Mouse (Mus musculus): ENCODE data around the gene Mast4. TPM values are rescaled to one million over a fixed set of nuclear protein-coding genes. Genes with fewer than 3 reads are reported as not detected.

Mast4 gene
- polyA plus RNA-seq, 1 experiment from 2014 or later: 19.5 TPM

DNA sequence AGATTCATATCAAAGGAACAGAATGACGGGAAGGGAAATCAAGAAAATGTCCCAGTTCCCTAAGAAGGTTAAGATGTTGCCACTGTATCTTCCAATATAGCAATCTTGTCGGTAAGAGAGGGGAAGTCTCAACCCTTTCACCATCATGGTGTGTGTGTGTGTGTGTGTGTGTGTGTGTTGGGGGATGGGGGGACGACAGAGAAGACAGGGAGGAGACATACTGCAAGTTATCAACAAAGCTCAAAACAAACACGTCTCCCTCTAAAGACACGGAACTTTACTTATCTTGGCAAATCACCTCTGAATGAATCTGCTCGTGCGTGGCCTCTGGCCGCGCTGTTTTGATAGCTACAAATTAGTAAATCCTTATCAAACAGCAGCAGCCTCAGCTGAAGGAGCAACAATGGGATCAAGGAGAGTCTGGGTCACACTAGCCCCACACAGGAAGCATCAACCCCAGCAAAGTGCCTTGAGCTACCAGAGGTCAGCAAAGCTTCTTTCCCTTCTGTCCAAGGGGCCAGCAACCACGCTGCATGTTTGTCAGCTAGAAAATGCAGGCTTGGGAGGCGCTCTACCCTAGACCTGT lies 113.7 kb downstream of the Mast4 start:
- H3K4me1 ChIP-seq (ENCODE audit: control insufficient read depth, insufficient read depth, low read length): no peaks in the 10 kb centered on the region
- no peaks in the 10 kb centered on the region for H3K36me3 ChIP-seq (ENCODE audit: control insufficient read depth, insufficient read depth, low read length)
- H3K27ac ChIP-seq (ENCODE audit: low read depth, low read length): no peak overlapping the region
- ATAC-seq (ENCODE audit: insufficient read depth, low FRiP score, low TSS enrichment): no peak
- DNase-seq (ENCODE audit: low spot score): no peak
- no peaks in the 10 kb centered on the region for H3K9me3 ChIP-seq (ENCODE audit: control insufficient read depth, low read length)
- no peak overlapping the region for H3K4me3 ChIP-seq (ENCODE audit: low read depth, low read length)
- H3K9ac ChIP-seq (ENCODE audit: low read length): no peak overlapping the region
- H3K4me2 ChIP-seq (ENCODE audit: low read depth): no peak overlapping the region
- H3K27me3 ChIP-seq (ENCODE audit: control insufficient read depth, insufficient read depth, low read length): no peaks in the 10 kb centered on the region
- WGBS: 81% methylated on average over 11 of the region's 11 CpGs

DNA sequence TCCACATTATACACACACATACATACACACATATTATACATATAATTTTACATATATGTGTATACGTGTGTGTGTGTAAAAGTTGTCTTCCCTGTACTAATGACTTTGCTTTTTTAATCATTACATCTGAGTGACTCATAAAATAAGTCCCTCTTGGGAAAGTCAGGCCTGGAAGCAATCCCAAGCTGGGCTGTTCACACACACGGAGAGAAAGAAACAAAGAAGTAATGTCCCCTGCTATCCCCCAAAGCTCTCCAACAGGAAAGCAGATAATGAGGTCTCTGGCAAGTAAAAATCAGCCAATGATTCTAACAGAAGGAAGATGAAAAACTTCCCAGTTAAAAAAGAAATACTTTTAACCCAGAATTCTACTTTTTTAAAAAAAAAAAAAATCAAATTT lies 114.3 kb downstream of the Mast4 start:
- Histone ChIP-seq H3K4me2 (ENCODE audit: low read depth) (no peak overlapping the region), H3K9ac (ENCODE audit: low read length) (no peak overlapping the region), H3K4me1 (ENCODE audit: control insufficient read depth, insufficient read depth, low read length) (no peaks in the 10 kb centered on the region), H3K9me3 (ENCODE audit: control insufficient read depth, low read length) (no peaks in the 10 kb centered on the region), H3K27me3 (ENCODE audit: control insufficient read depth, insufficient read depth, low read length) (no peaks in the 10 kb centered on the region), H3K36me3 (ENCODE audit: control insufficient read depth, insufficient read depth, low read length) (no peaks in the 10 kb centered on the region), H3K4me3 (ENCODE audit: low read depth, low read length) (no peak overlapping the region), H3K27ac (ENCODE audit: low read depth, low read length) (no peak overlapping the region)
- 55% methylated on average over 2 of the region's 2 CpGs for WGBS
- DNase-seq (ENCODE audit: low spot score): no peak
- no peak for ATAC-seq (ENCODE audit: insufficient read depth, low FRiP score, low TSS enrichment)

DNA sequence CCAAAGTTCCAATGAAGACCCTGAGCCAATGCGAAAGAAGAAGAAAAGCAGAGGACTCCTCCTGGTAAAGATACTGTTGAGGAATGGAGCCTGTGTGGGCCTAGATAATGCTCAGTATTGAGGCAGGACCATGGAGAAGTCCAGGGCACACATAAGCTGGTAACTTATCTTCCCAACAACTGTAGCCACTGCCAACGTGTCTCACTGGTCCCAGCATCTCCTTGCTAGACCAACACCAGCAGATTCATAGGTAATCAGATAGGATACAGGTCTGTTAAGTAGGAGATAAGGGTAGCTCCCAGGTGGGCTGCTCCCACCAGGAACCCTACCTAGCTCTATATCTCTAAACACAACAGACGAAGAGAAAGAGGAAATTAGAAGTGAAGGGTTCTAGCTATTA lies 116.8 kb downstream of the Mast4 start:
- no peaks in the 10 kb centered on the region for H3K27me3 ChIP-seq (ENCODE audit: control insufficient read depth, insufficient read depth, low read length)
- H3K4me3 ChIP-seq (ENCODE audit: low read depth, low read length): no peak overlapping the region
- H3K4me2 ChIP-seq (ENCODE audit: low read depth): no peak overlapping the region
- 82% methylated on average over 3 of the region's 3 CpGs for WGBS
- no peak for ATAC-seq (ENCODE audit: insufficient read depth, low FRiP score, low TSS enrichment)
- H3K9ac ChIP-seq (ENCODE audit: low read length): no peak overlapping the region
- no peaks in the 10 kb centered on the region for H3K9me3 ChIP-seq (ENCODE audit: control insufficient read depth, low read length)
- no peak overlapping the region for H3K27ac ChIP-seq (ENCODE audit: low read depth, low read length)
- no peak for DNase-seq (ENCODE audit: low spot score)
- no peaks in the 10 kb centered on the region for H3K36me3 ChIP-seq (ENCODE audit: control insufficient read depth, insufficient read depth, low read length)
- no peaks in the 10 kb centered on the region for H3K4me1 ChIP-seq (ENCODE audit: control insufficient read depth, insufficient read depth, low read length)

DNA sequence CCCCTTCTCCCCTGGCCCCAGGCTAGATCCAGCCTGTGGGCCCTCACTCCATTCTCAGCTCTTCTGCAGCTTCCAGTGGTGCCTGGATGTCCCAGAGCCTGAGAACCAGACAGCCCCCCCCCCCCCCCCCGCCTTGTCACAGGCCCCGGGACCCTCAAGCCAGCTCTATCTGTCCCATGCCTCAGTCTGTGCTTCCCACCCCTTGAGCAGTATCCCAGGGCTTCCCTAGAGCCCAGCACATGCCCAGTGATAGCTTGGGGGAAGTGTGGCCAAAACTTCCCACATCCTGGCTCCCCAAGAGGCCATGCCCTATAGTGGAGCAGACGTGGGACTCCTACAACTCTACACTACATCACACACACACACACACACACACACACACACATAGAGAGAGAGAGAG lies 119.8 kb downstream of the Mast4 start:
- H3K27ac ChIP-seq (ENCODE audit: low read depth, low read length): no peak overlapping the region

DNA sequence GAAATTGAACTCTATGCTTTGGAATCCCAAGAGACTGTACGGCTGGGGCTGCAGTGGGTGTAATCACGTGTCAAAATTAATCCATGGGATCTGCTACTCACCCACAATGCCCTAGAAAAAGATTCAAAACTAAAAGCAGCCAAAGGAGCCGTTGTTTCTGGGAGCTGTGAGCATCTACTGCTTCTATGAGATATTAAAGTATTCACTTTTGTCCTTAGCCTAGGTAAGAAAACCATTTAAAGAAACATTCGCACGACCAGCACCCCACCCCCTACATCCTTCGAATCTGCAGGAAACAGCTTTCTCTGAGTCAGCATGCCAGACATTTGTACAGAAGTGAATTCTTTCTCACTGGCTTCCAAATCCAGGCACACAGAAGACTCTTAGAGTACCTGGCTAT lies 122.3 kb downstream of the Mast4 start:
- Histone ChIP-seq H3K9me3 (ENCODE audit: control insufficient read depth, low read length) (no peaks in the 10 kb centered on the region), H3K4me2 (ENCODE audit: low read depth) (no peak overlapping the region), H3K4me3 (ENCODE audit: low read depth, low read length) (no peak overlapping the region), H3K9ac (ENCODE audit: low read length) (no peak overlapping the region), H3K36me3 (ENCODE audit: control insufficient read depth, insufficient read depth, low read length) (no peaks in the 10 kb centered on the region), H3K4me1 (ENCODE audit: control insufficient read depth, insufficient read depth, low read length) (no peaks in the 10 kb centered on the region), H3K27me3 (ENCODE audit: control insufficient read depth, insufficient read depth, low read length) (no peaks in the 10 kb centered on the region), H3K27ac (ENCODE audit: low read depth, low read length) (no peak overlapping the region)
- DNase-seq (ENCODE audit: low spot score) (no peak), ATAC-seq (ENCODE audit: insufficient read depth, low FRiP score, low TSS enrichment) (no peak)
- 77% methylated on average over 6 of the region's 6 CpGs for WGBS

More for the DNA sequence above, 119.8 kb downstream of the Mast4 start:
- Histone ChIP-seq H3K4me1 (ENCODE audit: control insufficient read depth, insufficient read depth, low read length) (no peaks in the 10 kb centered on the region), H3K4me2 (ENCODE audit: low read depth) (no peak overlapping the region), H3K9ac (ENCODE audit: low read length) (no peak overlapping the region), H3K36me3 (ENCODE audit: control insufficient read depth, insufficient read depth, low read length) (no peaks in the 10 kb centered on the region), H3K4me3 (ENCODE audit: low read depth, low read length) (no peak overlapping the region), H3K9me3 (ENCODE audit: control insufficient read depth, low read length) (no peaks in the 10 kb centered on the region), H3K27me3 (ENCODE audit: control insufficient read depth, insufficient read depth, low read length) (no peaks in the 10 kb centered on the region)
- DNase-seq (ENCODE audit: low spot score) (no peak), ATAC-seq (ENCODE audit: insufficient read depth, low FRiP score, low TSS enrichment) (no peak)
- 86% methylated on average over 3 of the region's 3 CpGs for WGBS

DNA sequence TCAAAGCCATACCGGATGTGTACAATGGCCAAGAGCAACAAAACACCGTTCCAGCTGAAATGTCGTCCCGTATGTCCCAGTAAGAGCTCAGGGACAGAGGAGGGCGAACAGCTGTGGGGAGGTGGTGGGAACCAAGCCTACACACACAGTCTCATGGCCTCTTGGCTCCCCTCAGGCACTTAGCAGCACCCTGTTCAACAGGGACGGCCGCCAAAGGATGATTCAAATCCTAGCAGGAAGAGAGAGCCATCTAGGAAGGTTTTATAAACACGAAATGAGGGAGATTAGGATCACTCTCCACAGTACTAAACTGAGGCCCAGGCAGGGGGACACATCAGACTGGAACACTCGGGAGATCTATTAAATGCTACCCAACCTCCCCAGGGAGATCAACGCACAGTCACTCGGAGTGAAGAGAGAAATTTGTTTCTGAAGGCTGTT lies 122.8 kb downstream of the Mast4 start:
- no peak overlapping the region for H3K27ac ChIP-seq (ENCODE audit: low read depth, low read length)
- no peak overlapping the region for H3K4me3 ChIP-seq (ENCODE audit: low read depth, low read length)
- H3K9me3 ChIP-seq (ENCODE audit: control insufficient read depth, low read length): no peaks in the 10 kb centered on the region
- no peak for DNase-seq (ENCODE audit: low spot score)
- 75% methylated on average over 11 of the region's 11 CpGs for WGBS
- no peaks in the 10 kb centered on the region for H3K4me1 ChIP-seq (ENCODE audit: control insufficient read depth, insufficient read depth, low read length)
- no peak overlapping the region for H3K4me2 ChIP-seq (ENCODE audit: low read depth)
- H3K36me3 ChIP-seq (ENCODE audit: control insufficient read depth, insufficient read depth, low read length): no peaks in the 10 kb centered on the region
- no peak for ATAC-seq (ENCODE audit: insufficient read depth, low FRiP score, low TSS enrichment)
- H3K27me3 ChIP-seq (ENCODE audit: control insufficient read depth, insufficient read depth, low read length): no peaks in the 10 kb centered on the region
- no peak overlapping the region for H3K9ac ChIP-seq (ENCODE audit: low read length)

DNA sequence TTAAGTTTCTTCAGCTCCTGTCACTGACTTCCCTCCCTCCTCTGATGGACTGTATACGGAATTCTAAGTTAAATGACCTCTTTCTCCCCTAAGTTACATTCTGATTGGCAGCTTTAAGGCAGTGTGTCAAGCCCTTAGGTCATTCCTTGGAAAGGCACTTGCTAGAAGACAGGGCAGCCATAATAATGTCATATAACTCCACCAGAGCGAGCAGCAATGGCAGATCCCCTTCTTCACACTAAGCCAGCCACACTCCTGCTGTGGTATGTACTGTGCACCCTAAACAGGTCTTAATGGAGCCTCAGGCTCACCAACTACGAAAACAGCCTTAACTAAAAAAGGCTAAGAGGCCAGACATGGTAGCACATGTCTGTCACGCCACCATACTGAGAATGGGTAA lies 123.6 kb downstream of the Mast4 start:
- Histone ChIP-seq H3K4me3 (ENCODE audit: low read depth, low read length) (no peak overlapping the region), H3K9me3 (ENCODE audit: control insufficient read depth, low read length) (no peaks in the 10 kb centered on the region), H3K9ac (ENCODE audit: low read length) (no peak overlapping the region), H3K27ac (ENCODE audit: low read depth, low read length) (no peak overlapping the region), H3K36me3 (ENCODE audit: control insufficient read depth, insufficient read depth, low read length) (no peaks in the 10 kb centered on the region), H3K4me1 (ENCODE audit: control insufficient read depth, insufficient read depth, low read length) (no peaks in the 10 kb centered on the region), H3K4me2 (ENCODE audit: low read depth) (no peak overlapping the region), H3K27me3 (ENCODE audit: control insufficient read depth, insufficient read depth, low read length) (no peaks in the 10 kb centered on the region)
- 86% methylated on average over 4 of the region's 4 CpGs for WGBS
- no peak for DNase-seq (ENCODE audit: low spot score)
- no peak for ATAC-seq (ENCODE audit: insufficient read depth, low FRiP score, low TSS enrichment)

DNA sequence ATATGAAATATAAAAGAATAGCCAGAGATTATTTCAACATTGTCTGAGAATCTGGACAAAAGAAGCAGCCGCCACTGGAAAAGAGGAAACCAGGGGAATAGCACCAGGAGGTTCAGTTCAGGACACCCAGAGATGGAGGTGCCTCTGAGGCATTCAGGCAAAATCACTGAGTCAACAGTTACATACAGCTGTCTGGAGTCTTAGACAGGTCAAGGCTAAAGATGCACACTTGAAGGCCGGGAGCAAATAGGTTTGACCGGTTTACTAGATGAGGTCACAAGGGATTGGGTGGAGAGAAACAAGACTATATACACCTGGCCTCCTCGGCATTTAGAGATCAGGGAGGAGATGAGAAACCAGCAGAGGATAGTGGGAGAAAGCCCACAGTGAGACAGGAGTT lies 127.1 kb downstream of the Mast4 start:
- DNase-seq (ENCODE audit: low spot score) (no peak), ATAC-seq (ENCODE audit: insufficient read depth, low FRiP score, low TSS enrichment) (no peak)
- Histone ChIP-seq H3K4me2 (ENCODE audit: low read depth) (no peak overlapping the region), H3K27ac (ENCODE audit: low read depth, low read length) (no peak overlapping the region), H3K4me3 (ENCODE audit: low read depth, low read length) (no peak overlapping the region), H3K4me1 (ENCODE audit: control insufficient read depth, insufficient read depth, low read length) (no peaks in the 10 kb centered on the region), H3K9ac (ENCODE audit: low read length) (no peak overlapping the region), H3K27me3 (ENCODE audit: control insufficient read depth, insufficient read depth, low read length) (no peaks in the 10 kb centered on the region), H3K9me3 (ENCODE audit: control insufficient read depth, low read length) (no peaks in the 10 kb centered on the region), H3K36me3 (ENCODE audit: control insufficient read depth, insufficient read depth, low read length) (no peaks in the 10 kb centered on the region)
- WGBS: 93% methylated on average over 4 of the region's 4 CpGs

DNA sequence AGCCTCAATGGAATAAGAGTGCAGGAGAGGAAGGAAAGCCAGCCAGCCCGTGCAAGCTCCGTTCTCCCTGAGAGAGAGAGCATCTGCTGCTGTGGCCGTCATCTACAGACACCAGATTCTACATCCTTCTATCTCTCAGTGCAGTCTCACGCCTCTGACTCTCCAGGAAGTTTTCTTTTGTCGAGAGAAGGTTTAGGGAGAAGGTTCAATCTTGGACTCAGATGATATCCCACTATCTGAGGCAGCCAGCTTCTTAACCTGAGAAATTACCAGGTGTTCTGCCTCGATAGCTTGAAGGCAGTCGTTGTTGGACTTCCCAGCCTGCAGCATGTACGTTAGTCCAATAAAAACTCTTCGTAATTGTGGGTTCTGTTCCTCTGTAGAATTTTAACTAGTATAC lies 127.7 kb downstream of the Mast4 start:
- ATAC-seq (ENCODE audit: insufficient read depth, low FRiP score, low TSS enrichment): no peak
- WGBS: 90% methylated on average over 9 of the region's 9 CpGs
- H3K36me3 ChIP-seq (ENCODE audit: control insufficient read depth, insufficient read depth, low read length): no peaks in the 10 kb centered on the region

More for the DNA sequence above, 127.7 kb downstream of the Mast4 start:
- H3K4me3 ChIP-seq (ENCODE audit: low read depth, low read length): no peak overlapping the region
- no peak for DNase-seq (ENCODE audit: low spot score)
- H3K27me3 ChIP-seq (ENCODE audit: control insufficient read depth, insufficient read depth, low read length): no peaks in the 10 kb centered on the region
- H3K27ac ChIP-seq (ENCODE audit: low read depth, low read length): no peak overlapping the region
- no peaks in the 10 kb centered on the region for H3K9me3 ChIP-seq (ENCODE audit: control insufficient read depth, low read length)
- H3K9ac ChIP-seq (ENCODE audit: low read length): no peak overlapping the region
- H3K4me1 ChIP-seq (ENCODE audit: control insufficient read depth, insufficient read depth, low read length): no peaks in the 10 kb centered on the region
- no peak overlapping the region for H3K4me2 ChIP-seq (ENCODE audit: low read depth)
